Mouse (Mus musculus) megakaryocyte-erythroid progenitor cell, adult 5-6 weeks (primary cell): ENCODE data around the gene Triobp. TPM values are rescaled to one million over a fixed set of nuclear protein-coding genes. Genes with fewer than 3 reads are reported as not detected.

Source experiments
- ATAC-seq: replicated peaks from 2 replicates; pipeline ENCODE4 v1.8.0; 2016; ENCODE audit warnings: mild to moderate bottlenecking, inconsistent platforms; ENCODE audit not compliant: severe bottlenecking, poor library complexity, low FRiP score, low TSS enrichment
- total RNA-seq, 2 experiments: library from RNA; stranded (forward) in 1 of 2; stranded (reverse) in 1 of 2; fragments of 200-1000, 215-1000 nt in 1 of 2; fragments of >200 nt in 1 of 2; fragmentation: Nextera tagmentation in 1 of 2; gene quantifications; 2 replicates each; pipeline ENCODE4 v1.2.3; 2014 to 2017

The Triobp gene
- total RNA-seq (2014; fragmentation: Nextera tagmentation) = 29.1 and 33.9 TPM in 2 replicates
- total RNA-seq (2017) = 11.2 and 12.5 TPM in 2 replicates

DNA sequence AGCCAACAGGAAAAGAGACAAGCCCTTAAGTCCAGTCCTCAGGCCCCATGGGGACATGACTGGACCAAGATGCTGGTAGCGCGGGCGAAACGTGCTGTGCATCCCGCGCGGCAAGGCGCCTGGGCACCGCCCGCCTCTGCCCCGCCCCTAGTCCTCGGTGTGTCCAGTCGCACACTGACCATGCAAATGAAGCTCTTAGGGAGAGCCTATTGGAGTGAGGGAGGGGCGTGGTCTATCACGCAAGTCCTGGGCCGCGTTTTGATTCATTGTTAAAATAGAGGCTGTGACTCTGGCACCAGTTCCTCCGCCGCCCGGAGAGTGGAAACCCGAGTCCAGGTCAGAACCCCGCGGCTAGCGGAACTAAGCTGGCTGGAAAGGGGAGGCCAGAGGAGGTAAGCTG is at the start of gene Triobp:
Triobp (plus strand) TSS at position 68 of the 400 bp plus-strand sequence.
- ATAC-seq = peak; percentile 89

DNA sequence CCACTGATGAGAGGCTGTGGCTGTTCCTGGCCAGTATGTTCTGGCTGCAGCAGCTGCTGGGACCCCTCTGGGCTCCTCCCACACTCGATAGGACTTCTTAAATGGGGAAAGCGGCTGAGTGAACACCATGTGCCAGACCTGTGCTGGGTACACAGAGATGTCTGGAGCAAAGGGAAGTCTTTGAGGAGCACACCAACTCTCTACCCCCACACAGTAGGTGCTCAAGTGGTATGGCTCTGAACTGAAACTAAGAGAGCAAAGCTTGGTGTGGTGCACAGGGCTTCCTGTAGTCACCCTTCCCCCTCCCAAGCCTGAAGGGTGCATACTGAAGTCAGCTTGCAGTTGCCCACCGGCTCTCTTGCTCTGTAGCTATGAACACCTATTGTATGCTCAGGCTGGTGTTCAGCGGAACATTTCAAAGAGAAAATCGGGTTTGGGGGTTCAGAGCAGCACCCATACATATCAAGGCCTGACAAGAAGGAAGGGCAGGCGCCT is 49.0 kb upstream of the Triobp start:
- ATAC-seq = no peak

DNA sequence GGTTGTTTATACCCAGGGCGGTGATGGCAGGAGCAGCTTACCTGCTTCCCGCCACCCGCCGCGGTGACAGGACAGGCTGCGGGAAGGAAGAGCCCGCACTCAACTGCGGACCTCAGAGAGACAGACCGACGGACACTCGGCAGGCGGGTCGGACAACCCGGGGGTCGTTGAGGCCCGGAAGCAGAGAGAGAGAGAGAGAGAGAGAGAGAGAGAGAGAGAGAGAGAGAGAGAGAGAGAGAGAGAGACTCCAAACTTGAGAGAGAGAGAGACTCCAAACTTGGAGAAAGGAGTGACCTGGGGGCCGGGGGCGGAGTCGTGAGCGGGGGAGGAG is 48.1 kb upstream of the Triobp start, which contains the start of gene Gm49510:
Gm49510 (plus strand) TSS at position 259 of the 331 bp plus-strand sequence.
- ATAC-seq = no peak

DNA sequence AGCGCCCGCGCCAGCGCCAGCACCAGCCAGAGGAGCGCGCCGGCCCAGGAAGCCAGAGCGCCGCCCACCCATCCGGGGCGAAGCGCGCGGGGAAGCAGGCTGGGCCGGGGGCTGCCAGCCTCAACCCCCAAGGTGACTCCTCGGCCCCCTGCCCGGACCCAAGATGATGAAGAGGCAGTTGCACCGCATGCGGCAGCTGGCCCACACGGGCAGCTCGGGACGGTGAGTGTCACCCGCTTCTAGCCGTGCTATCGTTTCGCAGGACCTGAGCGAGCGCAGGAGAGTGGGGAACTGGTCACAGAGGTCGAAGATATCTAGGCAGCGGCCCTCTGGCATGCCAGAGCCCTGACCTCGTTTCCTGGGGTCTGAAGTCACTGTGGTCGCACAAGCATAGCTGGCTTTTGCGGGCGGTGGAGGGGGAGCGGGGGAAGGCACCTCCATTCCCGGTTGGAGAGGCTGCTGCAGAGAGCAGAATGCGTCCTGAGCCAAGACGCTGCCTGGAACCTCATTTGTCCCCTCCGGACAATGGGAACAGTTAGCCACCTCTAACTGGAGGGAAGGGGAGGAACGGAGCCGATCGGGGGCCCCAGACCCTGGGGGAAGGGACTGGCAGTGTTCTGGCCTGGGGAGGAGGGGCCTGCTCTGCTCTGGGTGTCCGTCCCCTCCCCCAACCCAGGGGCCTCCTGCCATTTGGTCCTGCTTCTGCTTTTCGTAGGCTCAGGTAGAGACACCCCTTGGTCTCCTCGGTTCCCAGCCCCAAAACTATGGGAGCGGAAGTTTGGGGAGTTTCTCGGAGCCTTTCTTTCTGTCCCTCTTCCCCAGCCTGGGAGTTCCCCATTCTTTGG is 47.6 kb upstream of the Triobp start, which contains the start of gene Sh3bp1:
Sh3bp1 (plus strand) TSS at position 29 of the 845 bp plus-strand sequence.
- ATAC-seq = peak; percentile 35

DNA sequence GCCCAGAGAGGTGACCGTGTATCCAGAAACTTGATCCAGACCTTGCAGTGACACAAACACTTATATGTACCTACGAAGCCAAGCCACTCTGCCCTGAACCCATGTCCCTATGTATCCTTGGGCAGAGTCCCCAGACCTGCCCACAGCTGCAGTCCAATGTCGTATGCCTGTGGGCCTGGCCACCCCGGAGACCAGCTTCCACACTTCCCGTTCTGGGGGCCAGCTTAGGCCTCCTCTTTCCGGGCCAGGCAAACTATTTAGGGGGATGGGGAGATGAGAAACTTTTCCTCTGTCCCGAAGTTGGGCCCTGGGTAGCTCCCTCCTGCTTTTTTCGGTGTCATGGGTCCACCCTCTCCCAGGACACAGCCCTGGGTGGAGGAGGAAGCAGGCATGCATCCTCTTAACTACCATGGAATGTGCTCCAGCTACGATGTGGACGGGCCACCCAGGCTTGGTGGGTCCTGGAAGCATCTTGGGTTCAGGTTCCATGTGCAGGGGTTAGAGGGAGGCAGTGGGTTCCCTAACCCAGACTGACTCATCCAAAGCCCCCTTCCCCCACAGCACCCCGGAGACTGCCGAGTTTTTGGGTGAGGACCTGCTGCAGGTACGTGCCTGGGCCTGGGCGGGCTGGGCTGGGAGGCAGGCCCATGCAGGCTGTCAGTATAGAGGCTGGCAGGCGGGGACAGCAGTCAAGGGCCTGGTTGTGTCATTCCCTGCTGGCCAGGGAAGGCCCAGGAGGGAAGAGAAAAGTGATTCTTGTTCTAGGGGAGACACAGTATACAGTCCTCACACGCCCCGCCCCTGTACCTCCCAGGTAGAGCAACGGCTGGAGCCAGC is 46.7 kb upstream of the Triobp start:
- no peak for ATAC-seq

DNA sequence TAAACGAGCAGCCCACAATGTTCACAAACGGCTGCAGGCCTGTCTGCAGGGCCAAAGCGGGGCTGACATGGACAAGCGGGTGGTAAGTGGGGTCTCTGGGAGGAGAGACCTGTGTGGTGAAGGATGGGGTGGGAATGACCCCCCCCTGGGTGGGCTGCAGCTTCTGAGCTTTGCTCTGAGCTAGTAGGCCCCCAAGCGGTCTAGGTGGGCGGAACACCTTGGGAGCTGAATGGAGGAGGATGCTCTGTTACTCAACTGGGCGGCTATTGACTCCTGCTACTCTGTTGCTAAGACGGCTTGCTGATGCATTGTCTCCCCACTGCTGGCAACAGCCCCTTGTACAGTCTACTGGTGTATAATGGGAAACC is 46.1 kb upstream of the Triobp start:
- ATAC-seq = no peak

DNA sequence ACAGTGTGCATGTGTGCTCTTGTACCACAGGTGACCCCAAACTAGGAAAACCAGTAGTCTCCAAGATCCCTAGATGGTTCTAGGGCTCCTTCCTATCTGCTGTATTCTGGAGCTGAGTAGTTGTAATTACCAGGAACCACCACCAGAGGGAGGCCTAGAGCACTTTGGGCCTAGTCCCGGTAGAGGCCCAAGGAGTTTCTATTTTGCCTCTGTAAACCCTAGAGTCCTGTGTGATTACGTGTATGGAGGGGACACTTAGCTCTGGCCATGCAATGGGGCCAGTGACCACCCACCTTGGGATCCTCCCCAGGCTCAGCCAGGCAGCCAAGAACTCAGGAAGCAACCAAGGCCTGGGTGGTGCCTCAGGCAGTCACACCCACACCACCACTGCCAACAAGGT is 44.3 kb upstream of the Triobp start:
- ATAC-seq = 0 out of 2 replicates have a peak, but pooled peaks have one; percentile 42

DNA sequence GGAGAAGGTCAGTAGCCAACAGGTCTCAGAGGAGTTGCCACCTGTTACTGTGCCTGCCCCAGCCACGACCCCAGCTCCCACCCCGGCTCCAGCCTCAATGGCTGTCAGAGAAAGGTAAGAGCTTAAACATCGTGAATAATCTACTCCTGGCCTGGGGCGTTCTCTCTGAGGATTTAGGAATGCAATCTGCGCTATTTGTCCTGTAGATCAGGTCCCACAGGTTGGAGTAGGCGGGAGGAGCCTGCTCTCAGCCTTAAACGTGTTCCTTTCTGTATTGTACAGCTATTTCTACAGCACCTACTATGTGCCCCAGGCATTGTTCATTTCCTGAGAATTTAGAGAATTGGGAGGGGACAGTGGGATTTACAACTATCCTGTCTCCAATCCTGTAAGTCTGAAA is 39.1 kb upstream of the Triobp start:
- no peak for ATAC-seq

DNA sequence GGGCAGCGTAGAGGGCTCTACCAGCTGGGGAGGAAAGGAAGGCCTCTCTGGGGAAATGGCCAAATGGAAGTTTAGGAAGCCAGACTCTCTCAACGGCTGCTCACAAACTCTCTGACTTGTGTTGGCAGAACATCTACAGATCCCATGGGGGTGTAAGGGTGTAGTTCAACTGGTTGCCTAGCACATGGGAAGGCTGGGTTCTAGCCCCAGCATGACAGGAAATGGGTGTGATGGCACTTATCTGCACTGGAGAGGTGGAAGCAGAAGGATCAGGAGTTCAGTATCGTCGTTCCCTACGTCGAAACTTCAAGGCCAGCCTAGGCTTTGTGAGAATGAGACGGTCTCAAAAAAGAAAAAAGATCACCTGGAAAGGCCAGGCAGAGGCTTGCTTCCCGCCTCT is 38.5 kb upstream of the Triobp start:
- no peak for ATAC-seq

DNA sequence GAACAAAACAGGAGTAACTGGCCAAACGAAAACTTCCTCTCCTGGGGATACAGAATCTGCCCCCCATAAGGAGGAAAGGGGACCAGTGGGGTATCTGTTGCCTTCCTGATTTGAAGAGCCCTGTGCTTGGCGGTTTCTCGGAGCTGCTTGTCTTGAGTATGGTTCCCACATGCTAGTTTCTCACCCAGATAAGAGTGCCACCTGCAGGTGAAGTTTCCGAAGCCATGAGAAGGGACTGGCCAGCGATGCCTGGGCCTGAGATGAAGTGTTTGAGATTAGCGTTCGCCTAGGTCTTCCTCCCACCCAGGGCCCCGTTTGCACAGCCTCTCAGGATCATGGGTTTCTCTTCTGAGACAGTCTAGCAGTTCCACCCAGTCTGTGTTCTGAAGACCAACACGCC is 35.5 kb upstream of the Triobp start:
- ATAC-seq = 0 out of 2 replicates have a peak, but pooled peaks have one; percentile 11

DNA sequence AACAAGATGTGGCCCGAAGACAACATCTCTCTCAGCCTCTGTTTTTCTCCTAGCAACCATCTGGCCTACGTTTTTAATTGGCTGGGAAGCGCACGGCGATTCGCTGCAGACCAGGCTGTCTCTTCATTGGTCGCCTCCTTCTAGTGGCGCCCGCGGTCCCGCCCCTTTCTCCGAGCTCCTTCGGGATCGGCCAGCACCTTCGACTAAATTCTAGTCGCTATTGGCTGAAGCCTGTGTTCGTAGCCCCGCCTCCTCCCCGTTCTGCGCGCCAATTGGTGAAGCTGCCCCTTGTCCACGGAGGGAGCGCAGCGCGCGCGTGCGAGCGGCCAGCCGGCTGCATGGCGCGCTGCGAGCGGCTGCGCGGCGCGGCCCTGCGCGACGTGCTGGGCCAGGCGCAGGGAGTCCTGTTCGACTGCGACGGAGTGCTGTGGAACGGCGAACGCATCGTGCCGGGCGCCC is 33.9 kb upstream of the Triobp start, which contains the start of gene Pdxp:
Pdxp (plus strand) TSS at position 288 of the 459 bp plus-strand sequence.
- peak; percentile 90 for ATAC-seq

DNA sequence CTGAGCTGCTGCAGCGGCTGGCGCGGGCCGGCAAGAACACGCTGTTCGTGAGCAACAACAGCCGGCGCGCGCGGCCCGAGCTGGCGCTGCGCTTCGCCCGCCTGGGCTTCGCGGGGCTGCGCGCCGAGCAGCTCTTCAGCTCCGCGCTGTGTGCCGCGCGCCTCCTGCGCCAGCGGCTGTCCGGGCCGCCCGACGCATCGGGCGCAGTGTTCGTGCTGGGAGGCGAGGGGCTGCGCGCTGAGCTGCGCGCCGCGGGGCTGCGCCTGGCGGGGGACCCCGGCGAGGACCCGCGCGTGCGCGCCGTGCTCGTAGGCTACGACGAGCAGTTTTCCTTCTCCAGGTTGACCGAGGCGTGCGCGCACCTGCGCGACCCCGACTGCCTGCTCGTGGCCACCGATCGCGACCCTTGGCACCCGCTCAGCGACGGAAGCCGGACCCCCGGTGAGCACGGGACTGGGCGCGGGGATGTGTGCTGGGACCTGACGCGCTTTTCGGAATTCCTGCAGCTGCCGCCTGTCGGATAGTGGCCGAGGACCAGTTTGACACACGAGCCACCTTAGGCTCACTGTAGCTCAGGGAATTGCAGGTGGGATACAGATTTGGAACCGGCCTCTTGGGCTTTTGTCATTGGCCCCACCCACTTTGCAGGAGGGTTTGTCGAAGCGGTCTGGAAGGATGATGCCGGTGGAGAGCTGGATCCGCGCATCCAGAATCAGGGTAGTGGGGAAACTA is 33.3 kb upstream of the Triobp start:
- no peak for ATAC-seq

DNA sequence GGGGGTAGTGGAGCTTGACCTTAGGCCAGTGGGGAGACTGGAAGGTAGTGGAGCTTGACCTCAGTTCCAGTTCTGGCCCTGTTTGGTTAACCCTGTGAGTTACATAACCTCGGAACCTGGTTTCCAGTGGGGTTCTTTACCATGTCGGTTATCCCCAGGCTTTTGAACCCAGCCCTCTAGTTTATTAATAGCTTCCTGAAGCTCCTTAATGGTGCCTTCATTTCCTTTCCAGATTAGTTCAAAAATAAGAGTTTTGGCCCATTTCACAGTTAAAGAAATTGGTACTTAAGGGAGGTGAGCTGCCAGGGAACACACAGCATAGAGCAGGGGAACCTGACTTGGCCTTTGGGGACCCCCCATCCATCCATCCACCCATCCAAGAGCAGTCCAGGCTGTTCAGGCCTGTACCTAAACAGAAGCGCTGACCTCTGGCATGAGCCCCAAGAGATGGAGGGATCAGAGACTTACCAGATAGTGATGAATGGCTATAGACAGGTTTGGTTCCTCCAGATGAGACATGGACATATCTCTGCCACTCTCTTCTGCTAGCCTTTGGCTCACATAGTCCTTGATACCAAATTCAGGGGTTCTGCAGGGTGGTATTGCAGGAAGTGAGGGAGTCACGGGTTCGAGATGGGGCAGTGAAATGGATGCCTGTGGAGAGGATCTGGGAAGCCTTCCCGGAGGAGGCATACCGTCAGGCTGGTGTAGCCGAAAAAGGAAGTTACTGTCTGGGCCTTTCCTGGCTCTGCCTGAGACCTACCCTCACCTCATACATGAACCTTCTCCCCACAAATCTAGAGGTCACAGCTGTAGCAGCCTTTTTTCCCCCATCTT is 32.5 kb upstream of the Triobp start:
- no peak for ATAC-seq

DNA sequence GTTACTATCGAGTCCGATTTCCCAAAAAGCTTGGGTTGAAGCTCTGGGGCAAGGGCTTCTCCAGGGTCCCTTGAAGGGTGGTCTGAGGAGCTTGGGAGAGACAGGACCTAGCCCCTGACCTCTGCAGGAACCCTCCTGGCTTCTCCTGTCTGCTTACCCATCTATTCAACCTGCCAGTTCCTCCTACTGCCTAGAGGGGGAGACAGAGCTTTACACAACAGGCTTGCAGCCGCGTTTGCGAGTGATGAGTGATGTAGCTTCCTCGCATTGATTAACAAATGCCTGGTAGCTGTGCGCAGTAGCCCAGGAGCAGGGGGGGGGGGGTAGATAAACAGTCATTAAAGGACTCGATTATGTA is 31.9 kb upstream of the Triobp start:
- ATAC-seq = peak; percentile 55

DNA sequence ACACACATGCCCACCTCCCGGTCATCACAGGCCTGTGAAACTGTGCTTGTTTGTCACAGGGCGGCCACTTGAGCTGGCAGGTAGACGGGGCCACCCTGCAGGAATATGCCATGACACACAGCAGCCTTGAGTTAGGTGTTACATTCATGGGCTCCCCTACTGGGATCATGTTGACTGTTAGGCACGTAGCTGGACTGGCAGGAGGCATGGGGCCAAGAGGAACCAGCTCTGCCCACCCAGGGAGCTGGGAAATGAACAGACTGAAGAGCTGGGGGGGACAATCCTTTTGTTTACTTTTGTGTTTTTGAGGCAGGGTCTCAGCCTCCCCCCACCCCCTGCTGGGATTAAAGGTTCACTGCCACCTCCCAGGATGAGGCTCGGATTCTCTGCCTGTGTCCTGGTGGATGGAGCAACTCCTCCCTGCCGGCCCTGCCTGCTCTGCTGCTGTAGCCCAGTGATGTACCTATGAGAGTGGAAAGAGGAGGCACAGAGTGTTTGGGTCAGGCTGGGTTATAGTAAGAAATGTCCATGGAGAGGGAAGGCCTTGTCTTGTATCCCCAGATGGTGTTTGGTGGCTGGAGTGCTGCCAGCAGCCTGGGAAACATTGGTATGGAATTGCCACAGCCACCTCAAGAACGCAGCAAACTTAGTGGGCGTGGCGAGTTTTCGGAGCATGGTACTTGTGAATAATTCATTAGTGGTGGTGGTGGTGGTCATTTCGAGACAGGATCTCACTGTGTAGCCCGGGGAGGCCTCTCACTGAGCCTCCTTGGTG is 31.3 kb upstream of the Triobp start:
- ATAC-seq = no peak

DNA sequence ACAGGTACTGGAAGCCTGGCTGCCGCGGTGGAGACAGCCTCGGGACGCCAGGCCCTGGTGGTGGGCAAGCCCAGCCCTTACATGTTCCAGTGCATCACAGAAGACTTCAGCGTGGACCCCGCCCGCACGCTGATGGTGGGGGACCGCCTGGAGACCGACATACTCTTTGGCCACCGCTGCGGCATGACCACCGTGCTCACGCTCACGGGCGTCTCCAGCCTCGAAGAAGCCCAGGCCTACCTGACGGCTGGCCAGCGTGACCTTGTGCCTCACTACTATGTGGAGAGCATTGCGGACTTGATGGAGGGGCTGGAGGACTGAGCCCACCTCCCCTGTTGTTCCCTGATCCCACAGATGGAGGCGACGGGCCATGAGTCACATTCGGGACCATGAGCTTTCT is 29.4 kb upstream of the Triobp start:
- no peak for ATAC-seq

DNA sequence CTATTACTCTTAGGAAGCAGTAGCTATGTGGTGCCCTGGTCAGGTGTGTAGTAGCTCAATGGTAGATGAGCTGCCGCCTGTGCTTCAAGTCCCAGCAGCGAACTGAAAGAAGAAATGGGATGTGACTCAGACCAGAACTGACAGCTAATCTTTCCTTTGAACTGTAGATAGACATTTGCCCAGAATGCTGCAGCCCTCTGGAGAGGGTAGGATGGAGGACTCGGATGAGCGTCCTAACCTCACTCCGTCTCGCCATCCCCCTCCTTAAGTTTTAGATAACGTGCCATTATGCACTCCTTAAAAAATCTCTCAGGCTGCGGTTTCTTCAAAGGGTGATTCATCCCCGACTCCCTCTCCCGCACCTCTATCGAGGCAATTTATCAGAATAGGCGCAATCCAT is 27.6 kb upstream of the Triobp start:
- no peak for ATAC-seq

DNA sequence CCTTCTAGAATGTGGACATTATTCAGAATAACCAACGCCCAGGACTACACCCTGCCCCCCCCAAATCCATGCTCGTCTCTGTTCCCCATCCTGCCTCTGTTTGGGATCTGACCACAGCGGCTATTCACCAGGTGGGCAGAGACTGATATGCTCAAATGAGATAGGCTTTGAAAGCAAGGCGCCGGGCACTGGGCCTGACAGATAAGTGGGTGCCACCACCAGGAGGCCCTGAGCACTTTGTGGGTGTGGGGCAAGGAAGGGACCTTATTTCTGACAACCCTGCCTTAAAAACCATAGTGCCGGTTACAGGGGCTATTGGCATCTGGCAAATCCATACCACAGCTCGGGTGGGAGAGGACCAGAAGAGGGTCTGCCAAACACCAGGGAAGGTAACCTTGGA is 24.8 kb upstream of the Triobp start:
- peak; percentile 75 for ATAC-seq
